Mouse (Mus musculus): ENCODE measurements around the gene 9130213A22Rik. TPM values are rescaled to one million over a fixed set of nuclear protein-coding genes. Genes with fewer than 3 reads are reported as not detected.
A peak's percentile ranks its signal among the peaks of the same experiment; 100 is the strongest.

The 9130213A22Rik gene
- polyA plus RNA-seq, 1 experiment from 2014 or later, result 0.40 TPM

- no peak overlapping the region for H3K27ac ChIP-seq (replicated peaks)
- H3K9ac ChIP-seq, result no peak overlapping the region
- no peak overlapping the region for H3K4me3 ChIP-seq
- H3K4me2 ChIP-seq, result no peak overlapping the region
- WGBS, result 90% methylated on average over 15 of the region's 15 CpGs
- no peaks in the 10 kb centered on the region for H3K27me3 ChIP-seq
- no peak for ATAC-seq (ENCODE audit: low FRiP score, low read depth)
- no peaks in the 10 kb centered on the region for H3K9me3 ChIP-seq
- H3K36me3 ChIP-seq, result peaks cover 67% of the 10 kb centered on the region
- H3K4me1 ChIP-seq (replicated peaks), result peaks cover 25% of the 10 kb centered on the region
Measured at GRCm38 (mm10) chr11:69103531-69104435, 18.6 kb downstream of the 9130213A22Rik start.

DNA sequence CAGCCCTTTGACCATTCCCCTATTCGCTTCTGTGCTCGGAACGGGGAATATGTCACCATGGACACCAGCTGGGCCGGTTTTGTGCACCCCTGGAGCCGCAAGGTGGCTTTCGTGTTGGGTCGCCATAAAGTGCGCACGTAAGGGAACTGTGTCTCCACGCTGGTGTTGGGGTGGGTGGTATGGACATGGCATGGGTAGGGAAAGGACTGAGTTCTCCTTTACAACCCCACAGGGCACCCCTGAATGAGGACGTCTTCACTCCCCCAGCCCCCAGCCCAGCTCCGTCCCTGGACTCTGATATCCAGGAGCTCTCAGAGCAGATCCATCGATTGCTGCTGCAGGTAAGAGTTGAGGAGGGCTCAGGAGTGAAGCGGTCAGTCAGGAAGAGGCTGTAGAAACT is 19.3 kb downstream of the 9130213A22Rik start:
- Histone ChIP-seq H3K27me3 (no peaks in the 10 kb centered on the region), H3K4me2 (no peak overlapping the region), H3K27ac (replicated peaks) (no peak overlapping the region), H3K9me3 (no peaks in the 10 kb centered on the region), H3K4me3 (no peak overlapping the region), H3K4me1 (replicated peaks) (peaks cover 32% of the 10 kb centered on the region), H3K36me3 (peaks cover 60% of the 10 kb centered on the region), H3K9ac (no peak overlapping the region)
- ATAC-seq (ENCODE audit: low FRiP score, low read depth), result no peak
- WGBS, result 96% methylated on average over 14 of the region's 14 CpGs

GRCm38 (mm10) chr11:69102403-69102725 is 20.0 kb downstream of the 9130213A22Rik start:
- H3K4me3 ChIP-seq, result no peak overlapping the region
- no peak overlapping the region for H3K9ac ChIP-seq
- 98% methylated on average over 7 of the region's 7 CpGs for WGBS
- no peaks in the 10 kb centered on the region for H3K9me3 ChIP-seq
- H3K27me3 ChIP-seq, result no peaks in the 10 kb centered on the region
- no peak overlapping the region for H3K4me2 ChIP-seq
- H3K4me1 ChIP-seq (replicated peaks), result peaks cover 39% of the 10 kb centered on the region
- H3K36me3 ChIP-seq, result peaks cover 53% of the 10 kb centered on the region
- ATAC-seq (ENCODE audit: low FRiP score, low read depth), result no peak
- no peak overlapping the region for H3K27ac ChIP-seq (replicated peaks)

- Histone ChIP-seq H3K27ac (replicated peaks) (no peak overlapping the region), H3K4me1 (replicated peaks) (peaks cover 45% of the 10 kb centered on the region), H3K36me3 (peaks cover 47% of the 10 kb centered on the region), H3K9ac (no peak overlapping the region), H3K4me2 (no peak overlapping the region), H3K27me3 (no peaks in the 10 kb centered on the region), H3K4me3 (no peak overlapping the region), H3K9me3 (no peaks in the 10 kb centered on the region)
- ATAC-seq (ENCODE audit: low FRiP score, low read depth), result no peak
- 91% methylated on average over 21 of the region's 21 CpGs for WGBS
Measured at GRCm38 (mm10) chr11:69101604-69102402, 20.6 kb downstream of the 9130213A22Rik start.

DNA sequence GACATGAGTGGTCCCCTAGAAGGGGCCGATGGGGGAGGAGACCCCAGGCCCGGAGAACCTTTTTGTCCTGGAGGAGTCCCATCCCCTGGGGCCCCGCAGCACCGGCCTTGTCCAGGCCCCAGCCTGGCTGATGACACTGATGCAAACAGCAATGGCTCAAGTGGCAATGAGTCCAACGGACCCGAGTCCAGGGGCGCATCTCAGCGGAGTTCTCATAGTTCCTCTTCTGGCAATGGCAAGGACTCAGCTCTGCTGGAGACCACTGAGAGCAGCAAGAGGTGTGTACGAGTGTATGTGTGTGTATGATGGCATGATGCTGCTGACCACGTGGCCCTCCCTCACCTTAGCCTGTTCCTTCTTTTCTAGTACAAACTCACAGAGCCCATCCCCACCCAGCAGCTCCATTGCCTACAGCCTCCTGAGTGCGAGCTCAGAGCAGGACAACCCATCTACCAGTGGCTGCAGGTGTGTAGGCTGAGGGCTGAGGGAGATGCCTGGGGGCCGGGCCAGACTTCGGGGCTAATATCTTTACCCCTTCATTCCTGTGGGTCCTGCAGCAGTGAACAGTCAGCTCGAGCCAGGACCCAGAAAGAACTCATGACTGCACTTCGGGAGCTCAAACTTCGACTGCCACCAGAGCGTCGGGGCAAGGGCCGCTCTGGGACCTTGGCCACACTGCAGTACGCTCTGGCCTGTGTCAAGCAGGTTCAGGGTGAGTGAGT is 21.6 kb downstream of the 9130213A22Rik start:
- peak overlapping the region; percentile 94 for H3K4me2 ChIP-seq
- peak overlapping the region; percentile 47 for H3K4me3 ChIP-seq

GRCm38 (mm10) chr11:69099915-69100345 is 22.5 kb downstream of the 9130213A22Rik start:
- Histone ChIP-seq H3K4me2 (peak overlapping the region; percentile 94), H3K36me3 (peaks cover 33% of the 10 kb centered on the region), H3K9ac (peak overlapping the region; percentile 62), H3K27ac (replicated peaks) (peak overlapping the region; percentile 74), H3K4me3 (peak overlapping the region; percentile 47), H3K27me3 (no peaks in the 10 kb centered on the region), H3K9me3 (no peaks in the 10 kb centered on the region), H3K4me1 (replicated peaks) (peaks cover 63% of the 10 kb centered on the region)
- peak; percentile 31; the same call in 1 of the 2 replicates for ATAC-seq (ENCODE audit: low FRiP score, low read depth)
- under 1% methylated on average over 23 of the region's 23 CpGs for WGBS

More for the DNA sequence above, 21.6 kb downstream of the 9130213A22Rik start:
- Histone ChIP-seq H3K27me3 (no peaks in the 10 kb centered on the region), H3K4me1 (replicated peaks) (peaks cover 55% of the 10 kb centered on the region), H3K36me3 (peaks cover 42% of the 10 kb centered on the region), H3K9me3 (no peaks in the 10 kb centered on the region), H3K27ac (replicated peaks) (peak overlapping the region; percentile 74), H3K9ac (peak overlapping the region; percentile 62; the same call in 1 of the 2 replicates)
- 92% methylated on average over 20 of the region's 20 CpGs for WGBS
- no peak for ATAC-seq (ENCODE audit: low FRiP score, low read depth)

- Histone ChIP-seq H3K4me3 (peak overlapping the region; percentile 47), H3K27me3 (no peaks in the 10 kb centered on the region), H3K4me2 (peak overlapping the region; percentile 94), H3K4me1 (replicated peaks) (peaks cover 65% of the 10 kb centered on the region), H3K27ac (replicated peaks) (peak overlapping the region; percentile 74), H3K9me3 (no peaks in the 10 kb centered on the region), H3K36me3 (peaks cover 27% of the 10 kb centered on the region), H3K9ac (peak overlapping the region; percentile 62)
- WGBS, result 1% methylated on average over 22 of the region's 22 CpGs
- no peak for ATAC-seq (ENCODE audit: low FRiP score, low read depth)
Measured at GRCm38 (mm10) chr11:69099177-69099914, 23.0 kb downstream of the 9130213A22Rik start.

- Histone ChIP-seq H3K9ac (peak overlapping the region; percentile 62), H3K4me2 (peak overlapping the region; percentile 94), H3K27me3 (no peaks in the 10 kb centered on the region), H3K9me3 (no peaks in the 10 kb centered on the region), H3K36me3 (peaks cover 21% of the 10 kb centered on the region), H3K27ac (replicated peaks) (peak overlapping the region; percentile 74), H3K4me3 (peak overlapping the region; percentile 47), H3K4me1 (replicated peaks) (peaks cover 72% of the 10 kb centered on the region)
- under 1% methylated on average over 19 of the region's 19 CpGs for WGBS
- peak; percentile 1; the same call in 1 of the 2 replicates for ATAC-seq (ENCODE audit: low FRiP score, low read depth)
Measured at GRCm38 (mm10) chr11:69098762-69099091, 23.7 kb downstream of the 9130213A22Rik start.

DNA sequence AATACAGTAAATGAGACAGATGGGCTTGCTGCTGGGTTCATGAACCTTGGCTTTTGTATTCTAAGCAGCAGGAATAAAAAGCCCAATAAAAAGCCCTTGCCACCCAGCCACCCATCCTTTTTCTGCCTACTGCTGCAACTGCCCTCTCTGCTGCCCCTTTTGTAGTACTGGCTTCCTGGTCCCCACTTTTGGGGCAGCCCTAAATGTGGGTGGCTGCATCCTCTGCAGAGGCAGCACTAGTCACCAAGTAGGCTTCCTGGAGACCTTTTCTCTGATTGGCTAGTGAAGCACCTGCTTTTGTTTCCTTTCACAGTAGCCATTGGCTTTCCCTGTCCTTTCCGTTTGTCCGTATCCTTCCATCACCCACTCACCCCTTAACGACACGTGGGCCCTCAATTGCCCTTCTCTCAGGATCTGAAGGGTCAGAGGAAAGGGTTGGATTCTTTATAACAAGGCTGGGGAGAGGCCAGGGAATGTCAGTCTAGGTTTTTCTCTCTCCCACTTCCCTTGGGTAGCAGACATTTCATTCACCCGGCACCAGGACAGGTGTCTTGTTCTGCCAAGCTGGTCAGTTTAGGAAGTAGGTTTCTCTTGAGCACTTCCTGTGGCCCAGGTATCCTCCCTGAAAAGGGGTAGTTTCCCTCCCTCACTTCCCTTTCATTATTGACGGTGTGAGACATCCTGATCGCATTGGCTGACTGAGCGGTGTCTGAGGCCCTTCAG is 24.2 kb downstream of the 9130213A22Rik start:
- H3K27me3 ChIP-seq, result no peaks in the 10 kb centered on the region
- peak overlapping the region; percentile 94 for H3K4me2 ChIP-seq
- ATAC-seq (ENCODE audit: low FRiP score, low read depth), result no peak
- H3K9me3 ChIP-seq, result no peaks in the 10 kb centered on the region
- H3K27ac ChIP-seq (replicated peaks), result peak overlapping the region; percentile 74
- peaks cover 16% of the 10 kb centered on the region for H3K36me3 ChIP-seq
- H3K9ac ChIP-seq, result peak overlapping the region; percentile 62
- 17% methylated on average over 8 of the region's 8 CpGs for WGBS
- peaks cover 72% of the 10 kb centered on the region for H3K4me1 ChIP-seq (replicated peaks)
- peak overlapping the region; percentile 47 for H3K4me3 ChIP-seq

- no peaks in the 10 kb centered on the region for H3K9me3 ChIP-seq
- no peak for ATAC-seq (ENCODE audit: low FRiP score, low read depth)
- H3K27me3 ChIP-seq, result no peaks in the 10 kb centered on the region
- H3K4me1 ChIP-seq (replicated peaks), result peaks cover 72% of the 10 kb centered on the region
- H3K36me3 ChIP-seq, result peaks cover 11% of the 10 kb centered on the region
- H3K4me2 ChIP-seq, result peak overlapping the region; percentile 94
- peak overlapping the region; percentile 74 for H3K27ac ChIP-seq (replicated peaks)
- H3K4me3 ChIP-seq, result peak overlapping the region; percentile 31
- H3K9ac ChIP-seq, result peak overlapping the region; percentile 35
- under 1% methylated on average over 29 of the region's 29 CpGs for WGBS
Measured at GRCm38 (mm10) chr11:69096987-69097900, 25.1 kb downstream of the 9130213A22Rik start.
